Mouse (Mus musculus) lung, embryonic 14.5 days (tissue): ENCODE measurements around the gene Adat3. TPM values are rescaled to one million over a fixed set of nuclear protein-coding genes. Genes with fewer than 3 reads are reported as not detected.

Experiments
- ATAC-seq: fragments of 200-750 bp; cut with Nextera tagmentation; 2 replicates; pipeline ENCODE4 v1.8.0; 2017; ENCODE audit warnings: mild to moderate bottlenecking, moderate TSS enrichment, moderate library complexity; ENCODE audit not compliant: insufficient read depth
- DNase-seq: peaks from one replicate; pipeline ENCODE4 v3.0.0-alpha.2; 2015
- H3K27ac ChIP-seq: fragments of 300-500 bp; sonication (generic); 2 replicates; pipeline ENCODE4 v1.5.1; 2014; ENCODE audit warnings: low read depth, mild to moderate bottlenecking, moderate library complexity
- H3K27me3 ChIP-seq: fragments of 300-500 bp; sonication (generic); 2 replicates; pipeline ENCODE4 v1.6.1; 2014; ENCODE audit warnings: low read length, control low read depth; ENCODE audit not compliant: insufficient read depth
- H3K36me3 ChIP-seq: fragments of 300-500 bp; sonication (generic); 2 replicates; pipeline ENCODE4 v1.6.1; 2014; ENCODE audit warnings: control low read depth; ENCODE audit not compliant: insufficient read depth
- H3K4me1 ChIP-seq: fragments of 300-500 bp; sonication (generic); 2 replicates; pipeline ENCODE4 v1.6.1; 2014; ENCODE audit warnings: antibody characterized with exemption, control low read depth; ENCODE audit not compliant: insufficient read depth
- H3K4me2 ChIP-seq: fragments of 300-500 bp; sonication (generic); 2 replicates; pipeline ENCODE4 v1.6.1; 2014; ENCODE audit warnings: mild to moderate bottlenecking
- H3K4me3 ChIP-seq: fragments of 300-500 bp; sonication (generic); 2 replicates; pipeline ENCODE4 v1.5.1; 2014; ENCODE audit warnings: low read depth, low read length
- H3K9ac ChIP-seq: fragments of 300-500 bp; sonication (generic); 2 replicates; pipeline ENCODE4 v1.6.1; 2014
- H3K9me3 ChIP-seq: fragments of 300-500 bp; sonication (generic); 2 replicates; pipeline ENCODE4 v1.6.1; 2016; ENCODE audit warnings: low read depth, low read length, control low read depth
- CTCF ChIP-seq: IDR thresholded peaks from 2 replicates; pipeline ENCODE4 v1.5.1; 2016; ENCODE audit warnings: antibody characterized with exemption, low read depth
- WGBS: fragments of 180-500 bp; shearing (Covaris S2); extraction: QIAGEN DNeasy Blood & Tissue Kit; methylation state at CpG from one replicate; pipeline ENCODE4 v1.1.7; 2014; 5-methylcytosine and 5-hydroxymethylcytosine counted together
- microRNA-seq: library from miRNA; unstranded; fragments of <30 nt; microRNA quantifications from one replicate; pipeline ENCODE4, GENCODE M21; 2016; ENCODE audit warnings: borderline number of aligned reads
- polyA plus RNA-seq: library from polyadenylated mRNA; unstranded; fragments of >200 nt; fragmentation: Nextera tagmentation; extraction: Ambion mirVana; gene quantifications from 2 replicates; pipeline ENCODE4 v1.2.1, GENCODE M21; 2014

Gene Adat3
- polyA plus RNA-seq, 1 experiment from 2014 or later: 10.1 TPM

GRCm38 (mm10) chr10:80654866-80655265 is 52.2 kb downstream of the Adat3 start:
- Histone ChIP-seq H3K9ac (peak overlapping the region; percentile 95; the same call in 1 of the 2 replicates), H3K27ac (no peak overlapping the region), H3K36me3 (peaks cover 8% of the 10 kb centered on the region), H3K27me3 (no peaks in the 10 kb centered on the region), H3K9me3 (no peaks in the 10 kb centered on the region), H3K4me3 (peak overlapping the region; percentile 98), H3K4me2 (peak overlapping the region; percentile 92), H3K4me1 (peaks cover 9% of the 10 kb centered on the region)
- TF ChIP-seq CTCF: no peak
- ATAC-seq: no peak
- no peak for DNase-seq
- WGBS: 76% methylated on average over 6 of the region's 6 CpGs

DNA sequence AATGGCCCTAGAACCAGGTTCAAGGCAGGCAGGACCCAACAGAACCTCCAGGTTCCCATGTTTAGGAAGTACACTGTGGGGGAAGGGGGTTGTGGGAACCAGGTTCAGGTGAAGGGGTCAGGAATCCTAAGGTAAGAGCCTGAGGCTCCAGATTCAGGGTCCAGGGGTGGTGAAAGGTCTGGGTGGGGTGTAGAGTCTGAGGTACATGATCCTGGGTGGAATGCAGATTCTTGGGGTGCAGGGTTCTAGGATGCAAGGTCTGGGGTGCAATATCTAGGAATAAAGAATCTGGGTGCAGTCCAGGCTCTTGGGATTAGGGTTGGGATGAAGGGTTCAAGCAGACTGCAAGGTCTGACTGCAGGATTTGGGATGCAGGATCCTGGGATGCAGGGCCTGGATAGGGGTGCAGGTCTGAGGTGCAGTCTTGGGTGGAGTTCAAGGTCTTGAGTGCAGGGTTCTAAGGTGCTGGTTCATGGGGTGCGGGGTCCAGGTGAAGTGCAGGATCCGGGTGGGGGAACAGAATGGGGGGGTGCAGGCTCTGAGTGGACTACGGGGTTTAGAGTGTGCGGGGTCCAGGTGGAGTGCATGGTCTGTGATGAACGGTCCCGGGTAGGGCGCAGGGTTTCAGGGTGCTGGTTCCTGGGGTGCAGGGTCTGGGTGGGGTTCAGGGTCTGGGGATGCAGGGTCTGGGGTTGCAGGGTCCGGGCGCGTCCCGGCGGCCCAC is 52.9 kb downstream of the Adat3 start:
- Histone ChIP-seq H3K4me2 (peak overlapping the region; percentile 92), H3K36me3 (peaks cover 8% of the 10 kb centered on the region), H3K9ac (peak overlapping the region; percentile 95), H3K4me3 (peak overlapping the region; percentile 98), H3K27me3 (no peaks in the 10 kb centered on the region), H3K27ac (peak overlapping the region; percentile 83), H3K4me1 (peaks cover 9% of the 10 kb centered on the region), H3K9me3 (no peaks in the 10 kb centered on the region)
- ATAC-seq: peak; percentile 61
- no peak for TF ChIP-seq CTCF
- WGBS: 2% methylated on average over 12 of the region's 12 CpGs
- no peak for DNase-seq

GRCm38 (mm10) chr10:80656130-80656862 is 53.6 kb downstream of the Adat3 start:
- Histone ChIP-seq H3K27me3 (no peaks in the 10 kb centered on the region), H3K4me3 (peak overlapping the region; percentile 98), H3K9me3 (no peaks in the 10 kb centered on the region), H3K9ac (peak overlapping the region; percentile 95), H3K27ac (peak overlapping the region; percentile 87), H3K4me1 (peaks cover 9% of the 10 kb centered on the region), H3K36me3 (peaks cover 4% of the 10 kb centered on the region), H3K4me2 (peak overlapping the region; percentile 92)
- under 1% methylated on average over 65 of the region's 72 CpGs for WGBS
- no peak for TF ChIP-seq CTCF
- DNase-seq (peak; percentile 98), ATAC-seq (peak; percentile 79)

DNA sequence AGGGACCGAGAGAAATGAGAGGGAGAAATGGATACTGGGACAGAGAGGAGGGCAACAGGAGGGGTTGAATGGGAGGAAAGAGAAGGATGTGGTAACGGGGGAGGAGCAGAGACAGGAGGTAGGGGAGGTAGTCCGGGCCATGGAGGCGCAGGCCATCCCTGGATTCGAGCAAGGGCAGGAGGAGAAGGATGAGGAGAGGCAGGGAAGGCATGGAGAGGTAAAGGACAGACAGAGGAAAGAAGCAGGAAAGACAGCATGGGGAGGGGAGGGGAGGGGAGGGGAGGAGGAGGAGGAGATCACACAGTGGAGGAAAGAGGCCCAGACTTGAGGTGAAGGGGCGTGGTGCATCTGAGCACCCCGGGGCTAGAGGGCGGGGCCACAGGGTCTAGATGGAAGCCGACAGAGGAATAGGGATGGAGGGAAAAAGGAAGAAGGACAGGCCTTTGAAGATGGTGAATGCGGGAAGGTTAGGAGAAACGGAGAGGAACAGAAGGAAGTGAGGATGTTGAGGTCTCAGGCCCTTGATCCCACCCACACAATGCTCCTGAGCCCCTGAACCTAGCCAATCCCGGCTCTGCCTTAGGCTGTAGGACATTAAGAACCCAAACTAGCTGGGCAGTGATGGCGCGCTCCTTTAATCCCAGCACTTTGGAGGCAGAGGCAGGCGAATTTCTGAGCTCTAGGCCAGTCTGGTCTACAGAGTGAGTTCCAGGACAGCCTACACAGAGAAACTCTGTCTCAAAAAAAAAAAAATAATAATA is 54.4 kb downstream of the Adat3 start, which contains the start of gene Btbd2:
Btbd2 (minus strand) TSS at position 209 of the 761 bp plus-strand sequence.
- peaks cover 4% of the 10 kb centered on the region for H3K36me3 ChIP-seq
- ATAC-seq: peak; percentile 29
- WGBS: 14% methylated on average over 15 of the region's 15 CpGs
- H3K4me1 ChIP-seq: peaks cover 9% of the 10 kb centered on the region
- no peaks in the 10 kb centered on the region for H3K9me3 ChIP-seq
- peak within 1 kb of the TSS; percentile 92 for H3K4me2 ChIP-seq
- peak within 1 kb of the TSS; percentile 87 for H3K27ac ChIP-seq
- no peaks in the 10 kb centered on the region for H3K27me3 ChIP-seq
- H3K4me3 ChIP-seq: peak within 1 kb of the TSS; percentile 98
- peak within 1 kb of the TSS; percentile 95 for H3K9ac ChIP-seq
- DNase-seq: peak; percentile 35
- no peak for TF ChIP-seq CTCF

Small RNA genes within 50 kb of the gene (microRNA-seq; reads per million reads assigned to microRNA genes)
- gene Mir6912: 0.95 reads per million

Other genes with a start within 250 kb of the Adat3 start
- 0.61 and 0.77 TPM in 2 replicates for gene Plk5, start 246.4 kb upstream of the Adat3 start, polyA plus RNA-seq
- gene Mex3d, start 215.2 kb upstream of the Adat3 start, polyA plus RNA-seq: 7.4 and 8.6 TPM in 2 replicates
- gene Mbd3, start 203.3 kb upstream of the Adat3 start, polyA plus RNA-seq: 224 and 268 TPM in 2 replicates
- 663 and 669 TPM in 2 replicates for gene Uqcr11, start 196.1 kb upstream of the Adat3 start, polyA plus RNA-seq
- 148 and 175 TPM in 2 replicates for gene Tcf3, start 169.2 kb upstream of the Adat3 start, polyA plus RNA-seq
- gene Onecut3, start 108.0 kb upstream of the Adat3 start, polyA plus RNA-seq: not detected in 2 replicates
- gene Atp8b3, start 63.8 kb upstream of the Adat3 start, polyA plus RNA-seq: 0.09 and 0.14 TPM in 2 replicates
- 27.8 and 34.5 TPM in 2 replicates for gene Rexo1, start 41.3 kb upstream of the Adat3 start, polyA plus RNA-seq
- 9.5 and 11.8 TPM in 2 replicates for gene Klf16, start 25.6 kb upstream of the Adat3 start, polyA plus RNA-seq
- 151 and 153 TPM in 2 replicates for gene Abhd17a, start 12.5 kb upstream of the Adat3 start, polyA plus RNA-seq
- 90.5 and 92.8 TPM in 2 replicates for gene Scamp4, start within 50 bp of the Adat3 start, polyA plus RNA-seq
- 2.4 and 3.1 TPM in 2 replicates for gene Gm49322, start 3.1 kb downstream of the Adat3 start, polyA plus RNA-seq
- 105 and 124 TPM in 2 replicates for gene Csnk1g2, start 20.0 kb downstream of the Adat3 start, polyA plus RNA-seq
- gene Btbd2, start 54.2 kb downstream of the Adat3 start, polyA plus RNA-seq: 82.5 and 101 TPM in 2 replicates
- gene Mknk2, start 75.2 kb downstream of the Adat3 start, polyA plus RNA-seq: 102 and 110 TPM in 2 replicates
- 35.1 and 40.3 TPM in 2 replicates for gene Mob3a, start 99.1 kb downstream of the Adat3 start, polyA plus RNA-seq
- 6.7 and 7.3 TPM in 2 replicates for gene Izumo4, start 99.3 kb downstream of the Adat3 start, polyA plus RNA-seq
- gene Ap3d1, start 139.4 kb downstream of the Adat3 start, polyA plus RNA-seq: 62.0 and 69.6 TPM in 2 replicates
- gene Dot1l, start 152.3 kb downstream of the Adat3 start, polyA plus RNA-seq: 26.9 and 29.1 TPM in 2 replicates
- 97.2 and 98.4 TPM in 2 replicates for gene Sf3a2, start 195.3 kb downstream of the Adat3 start, polyA plus RNA-seq
- 113 and 121 TPM in 2 replicates for gene Plekhj1, start 195.7 kb downstream of the Adat3 start, polyA plus RNA-seq
- 0.11 and 0.14 TPM in 2 replicates for gene Amh, start 202.4 kb downstream of the Adat3 start, polyA plus RNA-seq
- gene Jsrp1, start 210.6 kb downstream of the Adat3 start, polyA plus RNA-seq: 0.93 and 0.97 TPM in 2 replicates
- 1,866 and 1,984 TPM in 2 replicates for gene Oaz1, start 223.8 kb downstream of the Adat3 start, polyA plus RNA-seq
- 0.05 and 0.17 TPM in 2 replicates for gene Lingo3, start 241.2 kb downstream of the Adat3 start, polyA plus RNA-seq